Mouse (Mus musculus): ENCODE data around the gene Rag1.

GRCm38 (mm10) chr2:101620899-101621298 is 28.4 kb downstream of the Rag1 start:
- TF ChIP-seq GATA1 (IDR thresholded peaks at IDR 0.05; ENCODE audit: low read length) (no peak), TAL1 (IDR thresholded peaks at IDR 0.05; ENCODE audit: low read length) (no peak)

Measured in erythroblast, embryonic 14.5 days (primary cell).